Mouse (Mus musculus): Measurements from ENCODE around the gene Bcan.

GRCm38 (mm10) chr3:87981894-87982835 lies 17.9 kb downstream of the Bcan start:
- TF ChIP-seq GATA1 (IDR thresholded peaks at IDR 0.05; ENCODE audit: borderline replicate concordance, low read length) (no peak), FLI1 (IDR thresholded peaks at IDR 0.05; ENCODE audit: low read length) (no peak)
